Mouse (Mus musculus) spleen, postnatal 14 days (tissue): ENCODE data around the gene Abhd17b.
A peak's percentile ranks its signal among the peaks of the same experiment; 100 is the strongest.
"Not testable (repeated sequence)": the region's sequence is repeated elsewhere in the genome, so short reads cannot be mapped to it uniquely, and the experiment has no call there.

Source experiments
- DNase-seq, 2 experiments: peaks; one replicate each; pipeline ENCODE4 v3.0.0; 2021 to 2022; ENCODE audit warnings: low spot score in 2 of 2

Gene Abhd17b

GRCm38 (mm10) chr19:21653172-21653981, at the start of gene Abhd17b:
TSS of gene Abhd17b (plus strand) at chr19:21653185.
- DNase-seq: peak; percentile 14 to 37

GRCm38 (mm10) chr19:21603836-21604235, 49.1 kb upstream of the Abhd17b start:
- DNase-seq: no peak

- DNase-seq: no peak
These were observed 47.7 kb upstream of the Abhd17b start for GRCm38 (mm10) chr19:21605294-21605693.

GRCm38 (mm10) chr19:21610240-21610639, 42.7 kb upstream of the Abhd17b start:
- DNase-seq: no peak

GRCm38 (mm10) chr19:21611297-21611696, 41.7 kb upstream of the Abhd17b start:
- no peak for DNase-seq

- no peak for DNase-seq
These were observed 41.0 kb upstream of the Abhd17b start for GRCm38 (mm10) chr19:21611725-21612575.

- DNase-seq: no peak
These were observed 37.2 kb upstream of the Abhd17b start for GRCm38 (mm10) chr19:21615801-21616200.

- no peak for DNase-seq
These were observed 29.4 kb upstream of the Abhd17b start for GRCm38 (mm10) chr19:21623410-21624147.

- DNase-seq: no peak
These were observed 28.8 kb upstream of the Abhd17b start for GRCm38 (mm10) chr19:21624148-21624535.

GRCm38 (mm10) chr19:21626271-21626988, 26.6 kb upstream of the Abhd17b start:
- DNase-seq: no peak

GRCm38 (mm10) chr19:21628440-21628839, 24.5 kb upstream of the Abhd17b start:
- DNase-seq: not testable (repeated sequence)

- DNase-seq: no peak
These were observed 24.0 kb upstream of the Abhd17b start for GRCm38 (mm10) chr19:21629030-21629429.

GRCm38 (mm10) chr19:21629501-21629900, 23.5 kb upstream of the Abhd17b start:
- no peak for DNase-seq

- DNase-seq: peak in 1 of 2 experiments; percentile 24
These were observed 22.2 kb upstream of the Abhd17b start for GRCm38 (mm10) chr19:21630656-21631331.

GRCm38 (mm10) chr19:21635406-21635805, 17.6 kb upstream of the Abhd17b start:
- no peak for DNase-seq

- no peak for DNase-seq
These were observed 16.1 kb upstream of the Abhd17b start for GRCm38 (mm10) chr19:21636907-21637306.

GRCm38 (mm10) chr19:21637672-21638071, 15.3 kb upstream of the Abhd17b start:
- no peak for DNase-seq

- no peak for DNase-seq
These were observed 9.1 kb upstream of the Abhd17b start for GRCm38 (mm10) chr19:21643935-21644334.

GRCm38 (mm10) chr19:21645301-21645700, 7.7 kb upstream of the Abhd17b start:
- no peak for DNase-seq

- DNase-seq: no peak
These were observed 6.8 kb upstream of the Abhd17b start for GRCm38 (mm10) chr19:21646142-21646541.

GRCm38 (mm10) chr19:21651664-21652063, 1.3 kb upstream of the Abhd17b start:
- no peak for DNase-seq
